Mouse (Mus musculus) heart, postnatal 0 days (tissue): ENCODE measurements around the gene Fzd7. TPM values are rescaled to one million over a fixed set of nuclear protein-coding genes. Genes with fewer than 3 reads are reported as not detected.

Source experiments
- ATAC-seq: fragments of 200-750 bp; cut with Nextera tagmentation; 2 replicates; pipeline ENCODE4 v1.8.0; 2017; ENCODE audit warnings: low read depth, moderate number of reproducible peaks, moderate library complexity; ENCODE audit not compliant: insufficient read depth
- DNase-seq: peaks from one replicate; pipeline ENCODE4 v3.0.0-alpha.2; 2016; ENCODE audit warnings: low spot score
- H3K27ac ChIP-seq: fragments of 300-500 bp; sonication (generic); 2 replicates; pipeline ENCODE4 v1.5.1; 2014; ENCODE audit warnings: low read depth, mild to moderate bottlenecking
- H3K27me3 ChIP-seq: fragments of 300-500 bp; sonication (generic); 2 replicates; pipeline ENCODE4 v1.6.1; 2014; ENCODE audit warnings: low read length, mixed read lengths; ENCODE audit not compliant: control insufficient read depth, insufficient read depth
- H3K36me3 ChIP-seq: fragments of 300-500 bp; sonication (generic); replicated peaks from 2 replicates; pipeline ENCODE4 v1.6.1; 2014; ENCODE audit warnings: low read length, mixed read lengths; ENCODE audit not compliant: control insufficient read depth, insufficient read depth
- H3K4me1 ChIP-seq: fragments of 300-500 bp; sonication (generic); 2 replicates; pipeline ENCODE4 v1.6.1; 2014; ENCODE audit warnings: antibody characterized with exemption; ENCODE audit not compliant: control insufficient read depth, insufficient read depth
- H3K4me2 ChIP-seq: fragments of 300-500 bp; sonication (generic); 2 replicates; pipeline ENCODE4 v1.6.1; 2014; ENCODE audit warnings: low read depth, mild to moderate bottlenecking, low read length, moderate library complexity
- H3K4me3 ChIP-seq: fragments of 300-500 bp; sonication (generic); 2 replicates; pipeline ENCODE4 v1.5.1; 2014; ENCODE audit warnings: low read depth, low read length
- H3K9ac ChIP-seq: fragments of 300-500 bp; sonication (generic); replicated peaks from 2 replicates; pipeline ENCODE4 v1.6.1; 2014; ENCODE audit warnings: low read depth, low read length, mixed read lengths
- H3K9me3 ChIP-seq: fragments of 300-500 bp; sonication (generic); replicated peaks from 2 replicates; pipeline ENCODE4 v1.6.1; 2016; ENCODE audit warnings: low read length; ENCODE audit not compliant: control insufficient read depth
- CTCF ChIP-seq: IDR thresholded peaks from 2 replicates; pipeline ENCODE4 v1.5.1; 2016; ENCODE audit warnings: antibody characterized with exemption, control low read depth, low read depth
- EP300 ChIP-seq: IDR thresholded peaks from 2 replicates; pipeline ENCODE4 v1.6.1; 2016; ENCODE audit warnings: antibody characterized with exemption, low read depth
- WGBS: fragments of 180-500 bp; shearing (Covaris S2); extraction: QIAGEN DNeasy Blood & Tissue Kit; methylation state at CpG from one replicate; pipeline ENCODE4 v1.1.7; 2014; 5-methylcytosine and 5-hydroxymethylcytosine counted together
- polyA plus RNA-seq: library from polyadenylated mRNA; unstranded; fragments of >200 nt; fragmentation: Nextera tagmentation; extraction: Ambion mirVana; gene quantifications from 2 replicates; pipeline ENCODE4 v1.2.1, GENCODE M21; 2015
- total RNA-seq: library from RNA; depleted of rRNA; stranded (reverse); fragments of >200 nt; gene quantifications from 2 replicates; pipeline ENCODE4 v1.2.3, GENCODE M21; 2014; ENCODE audit warnings: low replicate concordance

The Fzd7 gene
- total and polyA plus RNA-seq, 2 experiments from 2014 or later, result 1.0 to 9.0 TPM

GRCm38 (mm10) chr1:59520226-59520837 is 38.1 kb downstream of the Fzd7 start:
- TF ChIP-seq CTCF (no peak), EP300 (no peak)
- no peak overlapping the region for H3K4me2 ChIP-seq

GRCm38 (mm10) chr1:59522456-59522855 is 40.2 kb downstream of the Fzd7 start:
- Histone ChIP-seq H3K4me3 (no peak overlapping the region), H3K4me2 (no peak overlapping the region), H3K27ac (no peak overlapping the region), H3K9ac (no peak overlapping the region), H3K27me3 (no peaks in the 10 kb centered on the region), H3K36me3 (no peaks in the 10 kb centered on the region), H3K9me3 (no peaks in the 10 kb centered on the region), H3K4me1 (no peaks in the 10 kb centered on the region)
- ATAC-seq (no peak), DNase-seq (no peak)
- 81% methylated on average over 1 of the region's 1 CpGs for WGBS
- TF ChIP-seq CTCF (no peak), EP300 (no peak)

More at GRCm38 (mm10) chr1:59520226-59520837, 38.1 kb downstream of the Fzd7 start:
- ATAC-seq (no peak), DNase-seq (no peak)
- Histone ChIP-seq H3K36me3 (no peaks in the 10 kb centered on the region), H3K9ac (no peak overlapping the region), H3K4me1 (peaks cover 13% of the 10 kb centered on the region), H3K27me3 (no peaks in the 10 kb centered on the region), H3K4me3 (no peak overlapping the region), H3K9me3 (no peaks in the 10 kb centered on the region), H3K27ac (no peak overlapping the region)
- WGBS, result 44% methylated on average over 11 of the region's 11 CpGs

- H3K4me1 ChIP-seq, result no peaks in the 10 kb centered on the region
- H3K36me3 ChIP-seq, result no peaks in the 10 kb centered on the region
- H3K27me3 ChIP-seq, result no peaks in the 10 kb centered on the region
- DNase-seq (no peak), ATAC-seq (no peak)
- 73% methylated on average over 5 of the region's 5 CpGs for WGBS
- H3K4me3 ChIP-seq, result no peak overlapping the region
- no peak for TF ChIP-seq CTCF
- TF ChIP-seq EP300, result no peak
- no peak overlapping the region for H3K9ac ChIP-seq
- H3K4me2 ChIP-seq, result no peak overlapping the region
- no peak overlapping the region for H3K27ac ChIP-seq
- no peaks in the 10 kb centered on the region for H3K9me3 ChIP-seq
These were observed 41.2 kb downstream of the Fzd7 start for GRCm38 (mm10) chr1:59523378-59523958.

DNA sequence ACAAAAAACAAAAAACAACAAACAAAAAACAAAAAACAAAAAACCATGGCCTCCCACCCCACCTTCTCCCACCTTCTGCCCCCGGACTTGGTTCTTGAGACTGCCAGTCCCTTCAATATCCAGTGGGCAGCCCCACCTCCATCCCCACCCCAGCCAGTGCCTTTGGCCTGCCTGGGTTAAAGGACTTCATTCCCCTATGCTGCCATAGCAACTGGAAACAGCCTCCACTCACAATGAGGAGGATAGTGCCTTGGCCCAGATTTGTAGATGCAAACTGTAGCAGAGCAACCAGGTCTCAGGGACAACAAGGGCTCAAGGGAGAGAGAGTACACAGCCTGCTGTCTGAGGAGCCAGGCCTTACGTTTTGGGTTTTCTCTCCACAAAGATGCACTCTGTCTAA is 41.8 kb downstream of the Fzd7 start:
- Histone ChIP-seq H3K4me2 (no peak overlapping the region), H3K27ac (no peak overlapping the region), H3K9me3 (no peaks in the 10 kb centered on the region), H3K9ac (no peak overlapping the region), H3K4me3 (no peak overlapping the region), H3K4me1 (no peaks in the 10 kb centered on the region), H3K36me3 (no peaks in the 10 kb centered on the region), H3K27me3 (no peaks in the 10 kb centered on the region)
- WGBS, result 88% methylated on average over 2 of the region's 2 CpGs
- ATAC-seq (no peak), DNase-seq (no peak)
- TF ChIP-seq EP300 (no peak), CTCF (no peak)

- 50% methylated on average over 3 of the region's 3 CpGs for WGBS
These were observed 42.5 kb downstream of the Fzd7 start for GRCm38 (mm10) chr1:59524759-59525158.

GRCm38 (mm10) chr1:59527219-59527618 is 45.0 kb downstream of the Fzd7 start:
- no peak overlapping the region for H3K27ac ChIP-seq
- H3K9ac ChIP-seq, result no peak overlapping the region
- H3K4me1 ChIP-seq, result no peaks in the 10 kb centered on the region
- no peaks in the 10 kb centered on the region for H3K27me3 ChIP-seq
- H3K36me3 ChIP-seq, result no peaks in the 10 kb centered on the region
- TF ChIP-seq EP300, result no peak
- TF ChIP-seq CTCF, result no peak
- H3K4me3 ChIP-seq, result no peak overlapping the region
- WGBS, result 72% methylated on average over 6 of the region's 6 CpGs
- ATAC-seq, result no peak
- no peaks in the 10 kb centered on the region for H3K9me3 ChIP-seq
- no peak for DNase-seq
- no peak overlapping the region for H3K4me2 ChIP-seq

More at GRCm38 (mm10) chr1:59524759-59525158, 42.5 kb downstream of the Fzd7 start:
- no peak for TF ChIP-seq CTCF
- TF ChIP-seq EP300, result no peak
- no peaks in the 10 kb centered on the region for H3K4me1 ChIP-seq
- H3K9me3 ChIP-seq, result no peaks in the 10 kb centered on the region
- H3K27ac ChIP-seq, result no peak overlapping the region
- no peaks in the 10 kb centered on the region for H3K27me3 ChIP-seq
- ATAC-seq (no peak), DNase-seq (no peak)
- no peak overlapping the region for H3K4me3 ChIP-seq
- H3K9ac ChIP-seq, result no peak overlapping the region
- no peaks in the 10 kb centered on the region for H3K36me3 ChIP-seq
- no peak overlapping the region for H3K4me2 ChIP-seq
